Mouse (Mus musculus) NIH3T3 (cell line): ENCODE measurements around the gene Oas1h.
"Not testable (repeated sequence)": the region's sequence is repeated elsewhere in the genome, so short reads cannot be mapped to it uniquely, and the experiment has no call there.

ENCODE experiments used
- DNase-seq: peaks from one replicate; pipeline ENCODE4 v3.0.0-alpha.2; 2012; ENCODE audit warnings: low read depth

Gene Oas1h

DNA sequence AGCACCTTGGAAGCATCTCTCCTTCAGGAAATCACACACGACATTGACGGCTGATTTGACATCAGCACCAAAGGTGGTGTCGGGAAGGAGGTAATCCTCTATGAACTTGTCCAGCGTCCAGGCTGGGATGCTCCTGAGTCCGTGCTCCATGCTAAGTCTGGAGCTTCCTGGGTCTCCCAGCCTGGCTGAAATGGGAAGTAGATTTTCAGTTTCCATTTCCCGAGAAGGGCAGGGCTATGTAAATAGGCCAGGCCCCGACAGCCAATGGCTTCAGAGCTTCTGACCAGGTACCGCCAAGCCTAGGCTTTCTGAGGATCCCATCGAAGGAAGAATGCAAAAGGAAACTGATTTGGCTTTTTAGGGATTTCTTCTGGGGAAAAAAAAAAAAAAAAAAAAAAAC lies 26.2 kb downstream of the Oas1h start, which contains the start of gene Oas1g:
Oas1g (minus strand) TSS at position 201 of the 400 bp plus-strand sequence.
- DNase-seq, result not testable (repeated sequence)

DNA sequence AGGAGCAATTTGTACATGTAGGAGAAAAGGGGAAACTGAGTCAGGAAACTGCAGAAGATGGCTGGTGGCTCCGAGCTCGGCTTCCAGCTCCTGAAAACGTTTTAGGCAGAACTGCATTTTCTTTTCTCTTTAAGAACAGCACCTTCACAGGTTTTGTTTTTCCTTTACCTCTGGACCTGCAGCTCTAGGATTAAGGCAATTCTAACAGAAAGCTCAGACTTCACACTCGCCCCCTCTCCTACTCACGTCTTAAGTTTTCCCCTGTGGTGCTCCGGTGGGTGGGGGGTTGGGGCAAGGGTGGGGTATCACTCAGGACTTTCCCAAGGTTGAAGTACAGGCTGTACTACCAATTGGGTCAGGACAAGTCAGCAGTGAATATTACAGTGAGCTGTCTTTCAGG lies 26.6 kb downstream of the Oas1h start:
- no peak for DNase-seq

DNA sequence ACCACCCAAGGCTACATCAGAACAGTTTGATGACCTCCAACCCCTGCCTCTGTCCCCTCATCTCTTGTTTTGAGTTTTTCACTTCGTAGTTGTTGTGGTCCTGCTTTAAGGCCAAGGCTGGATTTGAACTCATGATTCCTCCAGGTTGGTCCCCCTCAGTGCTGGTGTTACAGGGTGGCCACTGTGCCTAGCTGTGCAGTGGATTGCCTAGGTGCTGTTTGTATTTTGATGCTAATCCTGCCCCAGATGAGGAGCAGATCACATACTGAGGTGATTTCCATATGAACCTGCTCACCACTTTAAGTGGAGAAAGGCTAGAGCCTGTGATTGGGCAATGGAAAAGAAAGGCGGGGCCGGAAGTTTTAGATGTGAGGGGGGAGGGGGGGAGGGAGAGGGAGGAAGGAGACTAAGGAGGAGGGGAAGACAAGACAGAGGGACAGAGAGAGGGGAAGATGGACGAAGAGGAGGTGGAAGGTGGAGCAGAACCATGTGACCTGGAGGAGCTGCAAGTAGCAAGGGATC lies 27.1 kb downstream of the Oas1h start:
- DNase-seq, result not testable (repeated sequence)

DNA sequence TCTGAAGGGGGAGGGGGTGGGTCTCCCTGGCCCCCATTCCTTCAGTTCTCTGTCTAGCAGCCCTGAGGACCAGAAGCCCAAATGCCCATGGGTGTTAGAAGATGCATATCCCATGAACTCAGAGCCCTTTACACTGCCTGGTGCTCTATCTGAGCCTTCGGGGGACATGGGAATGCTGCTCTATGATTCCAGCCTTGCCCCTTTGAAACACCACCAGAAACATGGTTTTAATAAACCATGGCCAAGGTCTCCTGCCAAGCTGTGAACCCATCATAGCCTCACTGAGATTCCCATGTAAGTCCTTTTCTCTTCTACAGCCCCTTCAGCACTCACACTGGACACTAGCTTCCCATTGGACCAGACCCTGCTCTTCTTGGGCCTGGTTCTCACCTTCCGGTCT lies 28.8 kb downstream of the Oas1h start:
- DNase-seq, result no peak

DNA sequence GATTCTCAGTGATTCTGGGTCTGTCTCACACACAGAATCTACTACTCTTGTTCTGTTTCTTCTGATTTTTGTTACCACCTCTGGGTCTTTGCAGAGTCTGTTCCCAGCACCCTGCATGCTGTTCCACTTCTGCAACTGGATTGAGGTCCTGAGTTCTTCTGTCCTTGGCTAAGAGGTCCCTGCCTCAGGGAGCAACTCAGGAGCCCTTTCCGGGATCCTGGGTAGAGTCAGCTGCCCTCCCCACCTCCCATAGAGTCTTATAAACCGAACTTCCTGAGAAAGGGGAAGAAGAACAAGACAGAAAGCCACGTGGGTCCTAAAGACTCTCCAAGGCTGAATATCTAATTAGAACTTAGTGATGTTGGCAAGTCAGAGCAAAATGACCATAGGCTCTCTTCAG lies 29.8 kb downstream of the Oas1h start:
- DNase-seq, result no peak

DNA sequence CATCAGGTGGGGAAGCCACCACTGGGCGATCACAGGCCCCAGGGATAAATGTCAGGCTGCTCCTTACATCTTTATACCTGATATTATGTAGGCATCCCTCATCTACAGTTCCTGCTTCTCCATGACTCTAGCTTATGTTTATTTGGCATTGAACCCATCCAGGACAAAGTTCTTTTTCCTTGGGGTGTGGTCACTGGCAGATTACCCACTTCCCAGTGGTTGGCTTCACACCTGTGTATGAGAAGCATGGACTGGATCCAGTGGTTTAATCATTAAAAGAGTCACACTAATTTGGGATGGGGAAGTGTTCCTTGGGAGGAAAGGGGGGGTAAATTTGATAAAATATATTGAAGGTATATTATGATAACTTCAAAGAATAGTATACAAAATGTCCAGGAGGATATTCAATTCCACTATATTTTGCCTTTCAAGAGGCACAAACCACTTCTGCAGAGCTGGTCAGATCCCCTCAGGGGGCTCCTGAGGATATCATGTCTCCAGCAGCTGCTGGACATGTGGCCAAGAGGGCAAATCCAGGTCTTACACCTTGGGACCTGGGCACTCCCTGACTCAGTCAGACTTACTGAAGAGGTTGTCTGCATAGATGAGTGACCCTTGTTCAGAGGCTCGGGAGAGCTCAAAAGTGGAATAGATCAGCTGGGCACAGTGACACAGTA lies 30.5 kb downstream of the Oas1h start:
- not testable (repeated sequence) for DNase-seq

- no peak for DNase-seq
Observed at GRCm38 (mm10) chr5:120892243-120892660, 31.0 kb downstream of the Oas1h start.

GRCm38 (mm10) chr5:120893866-120894265 lies 32.6 kb downstream of the Oas1h start:
- not testable (repeated sequence) for DNase-seq

GRCm38 (mm10) chr5:120894692-120895091 lies 33.5 kb downstream of the Oas1h start:
- DNase-seq, result not testable (repeated sequence)

DNA sequence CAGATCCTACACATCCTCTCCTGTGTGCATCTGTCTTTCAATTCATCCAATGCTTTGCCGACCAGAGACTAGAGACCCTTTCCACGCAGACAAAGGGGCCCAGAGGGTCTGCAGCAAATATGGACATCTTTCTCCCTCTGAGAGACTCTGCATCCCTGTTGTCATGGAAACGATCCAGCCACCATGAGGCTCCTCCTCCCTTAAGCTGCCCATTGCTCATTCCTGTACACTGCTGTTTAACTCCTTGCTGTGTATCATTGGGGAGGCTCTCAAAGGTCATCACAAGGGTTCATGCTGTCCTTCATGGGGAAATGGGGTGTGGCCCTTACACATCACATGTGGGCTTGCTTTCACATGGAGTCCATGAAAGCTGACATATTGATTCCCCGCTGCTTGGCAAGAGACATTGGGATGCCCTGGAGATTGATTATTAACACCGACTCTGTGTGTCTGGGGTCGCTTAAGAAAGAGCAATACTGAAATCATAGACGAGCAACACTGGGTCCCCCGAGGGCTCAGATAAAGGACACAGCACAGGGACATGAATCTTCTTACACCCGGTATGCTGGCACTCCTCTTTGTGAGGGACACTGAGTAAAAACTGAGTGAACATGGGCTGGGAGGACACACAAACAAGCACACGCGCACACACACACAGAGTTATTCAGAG lies 34.1 kb downstream of the Oas1h start:
- DNase-seq, result no peak

DNA sequence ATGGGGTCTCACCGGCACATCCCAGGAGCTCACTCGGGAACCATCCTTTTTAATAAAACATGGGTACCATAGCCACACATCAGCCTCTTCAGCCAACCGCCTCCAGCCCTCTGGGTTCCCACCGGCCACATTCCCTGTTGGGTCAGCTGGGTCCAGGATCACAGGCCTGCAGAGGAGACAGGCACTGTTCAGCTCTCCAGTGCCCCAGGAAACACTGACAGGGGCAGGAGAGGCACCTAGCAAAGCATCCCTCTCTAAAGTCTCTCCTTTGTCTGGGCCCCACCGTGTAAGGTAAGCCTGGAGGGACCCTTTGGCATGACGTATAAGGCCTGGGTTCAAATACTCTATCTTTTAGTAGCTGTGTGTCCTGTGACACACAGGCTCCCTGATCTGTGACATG lies 37.1 kb downstream of the Oas1h start:
- no peak for DNase-seq

GRCm38 (mm10) chr5:120898726-120899125 lies 37.5 kb downstream of the Oas1h start:
- DNase-seq, result no peak

DNA sequence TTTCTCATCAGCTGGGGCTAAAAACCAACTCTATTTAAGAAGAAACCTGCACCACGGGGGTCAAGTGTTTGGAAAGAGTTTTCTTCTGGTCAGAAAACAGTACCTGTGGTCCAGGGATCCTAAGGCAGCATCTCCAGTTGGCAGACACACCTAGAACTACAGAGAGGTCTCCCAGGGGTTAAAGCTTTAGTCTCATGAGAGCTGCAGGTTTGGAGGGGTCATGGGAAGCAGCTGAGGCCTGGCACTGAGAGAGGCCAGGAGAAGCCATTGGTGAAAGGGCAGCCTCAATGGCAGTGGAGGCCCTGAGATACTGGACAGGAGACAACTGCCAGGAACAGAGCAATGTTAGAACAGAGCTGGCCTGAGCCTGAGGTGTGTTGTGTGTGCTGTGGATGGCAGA lies 39.4 kb downstream of the Oas1h start:
- DNase-seq, result no peak

DNA sequence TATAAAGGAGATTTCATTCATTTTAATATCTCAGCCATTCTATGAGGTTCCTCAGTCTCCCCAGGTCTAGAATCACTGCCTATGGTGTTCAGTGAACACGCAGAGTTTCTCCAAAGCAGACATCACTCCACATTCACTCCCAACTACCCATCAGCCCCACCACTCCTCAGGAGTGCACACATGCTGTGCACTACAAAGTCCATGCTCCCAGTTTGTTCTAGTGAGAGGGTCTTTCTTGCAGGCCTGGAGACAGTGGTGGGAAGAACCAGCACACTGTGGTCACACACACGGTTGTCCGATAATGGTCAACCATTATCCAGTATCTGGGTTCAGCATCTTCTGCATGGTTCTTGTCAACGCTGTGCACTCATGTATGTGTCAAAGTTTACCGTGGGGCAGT lies 40.8 kb downstream of the Oas1h start:
- DNase-seq, result no peak

GRCm38 (mm10) chr5:120906791-120907733 lies 45.8 kb downstream of the Oas1h start, which contains the start of gene Oas1a:
Gene Oas1a (minus strand): TSS chr5:120907521.
- not testable (repeated sequence) for DNase-seq

GRCm38 (mm10) chr5:120908196-120908920 lies 47.1 kb downstream of the Oas1h start:
- DNase-seq, result no peak

- not testable (repeated sequence) for DNase-seq
Observed at GRCm38 (mm10) chr5:120914204-120914603, 53.0 kb downstream of the Oas1h start, which contains the start of gene Oas1d. Gene Oas1d (plus strand): TSS chr5:120914536.

GRCm38 (mm10) chr5:120919156-120919935 lies 58.1 kb downstream of the Oas1h start:
- DNase-seq, result not testable (repeated sequence)

- no peak for DNase-seq
Observed at GRCm38 (mm10) chr5:120920296-120920695, 59.1 kb downstream of the Oas1h start.
